Mouse (Mus musculus) gastrocnemius, postnatal 14 days (tissue): ENCODE results near the gene Igsf8. TPM values are rescaled to one million over a fixed set of nuclear protein-coding genes. Genes with fewer than 3 reads are reported as not detected.
"Not testable (repeated sequence)": the region's sequence is repeated elsewhere in the genome, so short reads cannot be mapped to it uniquely, and the experiment has no call there.

Experiments
- DNase-seq: peaks from one replicate; pipeline ENCODE4 v3.0.0; 2021; ENCODE audit warnings: mixed read lengths
- intact Hi-C: fragments of 180-260 bp; cut with DNase I; formaldehyde crosslinking; loops from one replicate; pipeline ENCODE4 v1.15.1; 2025; ENCODE audit warnings: low total_unique reads
- long read RNA-seq, 2 experiments: library from polyadenylated mRNA; stranded (forward); transcript quantifications; one replicate each; pipeline ENCODE4 v2.0.0; 2021
- total RNA-seq, 2 experiments: library from RNA; stranded (reverse); gene quantifications; 2 replicates each; pipeline ENCODE4 v1.2.3; 2021

Igsf8 gene
- 10 to 100 TPM; 11.1 to 12.5 TPM for total RNA-seq
- long read RNA-seq, experiment 1, transcript Igsf8-201 (7 exons, 2,278 nt) = major isoform, 13 of 47 reads
- long read RNA-seq, experiment 1, partial matches to known transcripts = 7 of 47 reads
- long read RNA-seq, experiment 1, other reads (novel, unspliced or antisense) = 27 of 47 reads
- long read RNA-seq, experiment 2, transcript Igsf8-201 (7 exons, 2,278 nt) = major isoform, 12 of 49 reads
- long read RNA-seq, experiment 2, partial matches to known transcripts = 2 of 49 reads
- long read RNA-seq, experiment 2, other reads (novel, unspliced or antisense) = 35 of 49 reads

- intact Hi-C loops = no loop called here
- no peak for DNase-seq
Measured at GRCm38 (mm10) chr1:172261477-172262078, at the start of gene Igsf8. Igsf8 (plus strand) TSS chr1:172261641.

- intact Hi-C loops = loop anchor here (5.0 kb wide), 1 partner anchor 35 kb away; no protein-coding TSS in a partner anchor
Measured at GRCm38 (mm10) chr1:172212776-172213175, 48.7 kb upstream of the Igsf8 start.

DNA sequence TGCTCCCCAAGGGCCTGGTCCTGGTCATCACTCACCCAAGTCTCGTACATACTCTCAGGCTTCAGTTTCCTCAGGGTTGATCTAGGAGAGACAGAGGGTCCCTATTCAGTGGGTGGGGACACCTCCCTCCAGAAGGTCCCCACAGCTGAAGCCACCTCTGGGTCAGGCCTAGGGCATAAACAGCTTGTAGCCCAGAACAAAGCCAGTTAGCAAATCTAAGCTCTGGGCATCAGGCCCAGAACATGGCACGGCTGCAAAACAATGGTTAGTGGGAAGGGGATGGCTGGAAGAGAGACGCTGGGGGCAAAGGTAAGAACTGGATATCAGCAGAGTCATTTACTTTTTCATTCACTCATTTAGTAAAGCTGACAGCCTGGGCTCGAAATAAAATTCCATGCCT, 47.7 kb upstream of the Igsf8 start:
- DNase-seq = peak; percentile 22
- intact Hi-C loops = loop anchor here (5.0 kb wide), 1 partner anchor 34 kb away; no protein-coding TSS in a partner anchor

More at GRCm38 (mm10) chr1:172212776-172213175, 48.7 kb upstream of the Igsf8 start:
- no peak for DNase-seq

DNA sequence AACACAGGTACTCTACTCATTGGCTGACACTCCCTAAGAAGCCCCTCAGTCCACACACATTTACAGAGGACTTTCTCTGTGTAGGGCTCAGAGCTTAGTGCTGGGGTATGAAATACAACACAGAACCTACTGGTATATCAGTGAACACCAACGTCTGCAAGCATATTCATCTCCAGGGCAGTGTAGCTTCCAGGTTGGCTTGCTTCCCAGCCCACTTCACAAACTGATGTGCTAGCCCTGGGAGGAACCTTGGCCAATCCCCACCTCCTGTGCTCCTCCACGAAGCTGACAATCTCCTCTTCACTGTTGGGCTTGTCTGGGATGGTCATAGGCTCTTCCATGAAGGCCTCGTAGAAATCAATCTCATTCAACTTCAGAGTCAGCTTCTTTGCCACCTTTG, 46.7 kb upstream of the Igsf8 start:
- intact Hi-C loops = loop anchor here (5.0 kb wide), 1 partner anchor 33 kb away; no protein-coding TSS in a partner anchor
- DNase-seq = peak; percentile 71

GRCm38 (mm10) chr1:172217148-172217547, 44.3 kb upstream of the Igsf8 start:
- intact Hi-C loops = no loop called here
- peak; percentile 95 for DNase-seq

DNA sequence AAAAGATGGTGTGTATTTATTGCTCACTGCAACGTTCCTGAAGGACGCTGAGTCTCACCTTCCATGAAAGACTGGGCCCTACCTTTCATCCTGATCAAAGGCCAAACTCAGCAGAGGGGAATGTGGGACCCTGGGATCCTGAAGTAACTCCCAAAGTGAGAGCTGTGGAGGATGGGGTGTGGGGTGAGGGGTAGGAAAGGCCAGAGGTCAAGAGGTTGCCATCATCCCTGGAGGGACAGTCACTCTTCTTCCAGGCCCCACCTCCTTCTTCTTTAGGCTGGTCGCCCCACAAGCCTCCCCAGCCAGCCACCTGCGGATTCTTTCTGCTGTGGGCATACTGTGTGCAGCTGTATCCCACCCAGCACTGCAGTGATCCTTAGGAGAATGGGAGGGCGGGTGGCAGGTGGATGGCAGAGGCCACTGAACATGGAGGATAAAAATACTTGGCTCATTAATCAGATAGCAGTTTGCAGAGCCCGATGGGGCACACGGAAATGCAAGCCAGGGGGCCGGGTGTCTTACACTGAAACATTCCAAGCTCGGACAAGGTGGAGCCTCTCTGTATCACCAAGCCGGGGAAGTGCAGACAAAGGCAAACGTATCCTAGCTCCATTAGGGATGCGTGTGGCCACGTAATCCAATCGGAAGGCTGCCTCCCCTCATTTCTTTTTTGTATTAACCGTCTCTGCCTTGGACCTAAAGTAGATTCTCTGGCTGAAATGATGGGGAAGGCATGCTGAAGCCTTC, 43.1 kb upstream of the Igsf8 start:
- intact Hi-C loops = no loop called here
- DNase-seq = peak; percentile 28

DNA sequence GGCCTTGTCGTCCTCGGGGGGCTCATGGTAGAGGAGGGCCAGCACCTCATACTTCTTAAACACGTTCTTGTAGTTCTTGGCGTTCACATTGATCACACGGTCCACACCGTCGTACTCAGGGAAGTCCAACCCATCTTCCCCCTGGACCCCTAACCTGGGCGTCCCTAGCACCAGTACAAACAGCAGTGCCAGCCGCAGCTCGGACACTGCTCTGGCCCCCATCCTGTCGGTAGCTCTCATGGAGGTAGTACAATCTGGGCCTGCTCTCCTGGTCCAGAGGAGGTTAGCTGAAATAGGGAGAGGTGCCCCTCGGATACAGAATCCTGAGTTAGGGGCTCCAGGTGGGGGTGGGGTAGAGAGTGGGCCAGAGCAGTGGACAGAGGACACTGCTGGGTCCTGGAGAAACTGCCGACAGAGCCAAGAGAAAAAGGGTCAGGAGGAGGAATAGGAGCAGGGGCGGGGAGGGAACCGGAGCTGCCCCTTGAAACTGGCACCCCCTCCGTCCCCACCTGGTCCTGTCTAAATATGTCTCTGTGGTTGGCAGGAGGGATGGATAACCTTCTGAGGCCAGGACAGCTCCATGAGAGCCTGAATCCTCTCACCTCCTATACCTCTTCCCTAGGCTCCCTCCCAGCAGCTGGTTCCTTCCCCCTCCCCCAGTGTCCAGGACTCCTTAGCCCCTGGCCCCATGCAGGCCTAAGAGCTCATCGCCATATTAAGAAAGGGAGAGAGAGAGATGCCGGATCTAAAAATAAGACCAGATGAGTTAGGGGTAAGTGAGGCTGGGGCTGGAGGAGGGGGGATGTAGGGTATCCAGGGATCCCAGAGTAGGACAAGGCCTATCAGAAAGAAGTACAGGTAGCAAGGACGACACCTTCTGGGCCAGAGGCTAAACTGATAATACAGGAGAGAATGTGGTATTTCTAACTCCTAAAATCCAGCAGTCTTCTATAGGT, 41.7 kb upstream of the Igsf8 start, which contains the start of gene Casq1:
Casq1 (minus strand) TSS at position 418 of the 956 bp plus-strand sequence.
- peak; percentile 69 for DNase-seq
- intact Hi-C loops = no loop called here

DNA sequence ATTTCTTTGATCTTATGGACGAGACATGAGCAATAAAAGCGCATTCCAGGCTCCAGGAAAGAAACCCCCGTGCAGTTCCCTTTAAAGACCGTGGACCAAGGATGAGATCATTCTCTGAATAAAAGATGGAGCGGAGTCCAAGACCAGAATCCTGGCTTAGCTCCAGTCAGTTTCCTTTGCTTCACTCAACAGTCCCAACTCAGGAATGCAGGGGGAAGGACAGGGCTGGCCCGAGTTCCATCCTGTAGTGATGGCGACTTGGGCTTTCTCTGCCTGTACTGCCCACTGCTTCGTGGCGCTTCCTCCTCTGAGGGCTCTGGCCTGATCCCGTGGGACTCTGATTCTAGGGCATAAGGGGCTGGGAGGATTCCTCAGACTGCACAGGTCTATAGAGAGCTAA, 41.0 kb upstream of the Igsf8 start:
- peak; percentile 82 for DNase-seq
- intact Hi-C loops = no loop called here

DNA sequence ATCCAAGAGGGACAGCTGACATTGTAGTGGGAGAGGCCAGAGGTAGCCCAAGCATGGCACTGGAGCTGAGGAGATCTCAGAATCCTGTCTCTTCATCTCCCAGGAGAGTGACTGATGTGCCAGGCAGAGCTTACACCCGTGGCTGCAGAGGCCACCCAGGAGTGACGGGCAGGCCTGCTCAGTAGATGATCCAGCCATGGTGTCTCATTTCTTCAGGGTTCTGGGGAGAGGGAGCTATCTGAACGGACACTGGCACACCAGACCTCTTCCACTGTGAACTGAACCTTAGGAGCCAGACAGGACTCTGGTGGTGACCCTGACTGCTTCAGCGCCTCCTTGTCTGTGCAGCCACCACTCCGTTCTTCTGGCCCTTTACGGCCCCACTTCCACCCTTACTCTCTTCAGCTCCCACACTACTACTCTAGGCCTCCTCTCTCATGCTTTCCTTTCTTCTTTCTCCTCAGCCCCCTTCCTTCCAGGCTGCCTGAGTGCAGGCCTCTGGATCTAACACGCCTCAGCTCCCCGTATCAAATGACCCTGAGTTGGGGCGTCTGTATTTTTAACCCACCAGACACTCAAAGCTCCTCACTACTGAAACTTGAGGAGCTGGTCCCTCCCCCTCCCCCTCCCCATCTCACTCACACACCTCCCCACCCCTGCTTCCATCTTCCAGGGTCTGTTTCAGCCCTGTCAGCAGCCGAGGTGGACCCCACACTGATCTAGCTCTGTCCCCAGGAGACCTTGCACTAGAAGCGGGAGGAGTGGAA, 40.0 kb upstream of the Igsf8 start:
- intact Hi-C loops = no loop called here
- DNase-seq = peak; percentile 61

DNA sequence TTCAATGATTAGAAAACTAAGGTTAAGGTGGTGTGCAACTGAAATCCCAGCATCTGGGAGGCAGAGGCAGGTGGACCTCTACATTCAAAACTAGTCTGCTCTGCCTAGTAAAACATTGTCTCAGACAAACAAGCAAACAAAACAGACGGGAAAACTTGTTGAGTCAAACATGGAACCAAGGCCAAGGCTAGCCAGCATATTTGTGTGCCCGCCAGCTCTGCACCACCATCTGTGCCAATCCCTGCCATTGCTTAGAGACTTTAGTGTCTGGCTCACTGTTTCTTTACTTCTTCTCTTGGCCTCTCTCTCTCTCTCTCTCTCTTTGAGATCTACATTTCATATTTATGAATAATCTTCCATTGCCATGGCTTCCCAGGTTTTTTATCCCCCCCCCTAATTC, 33.2 kb upstream of the Igsf8 start:
- no peak for DNase-seq
- intact Hi-C loops = no loop called here

DNA sequence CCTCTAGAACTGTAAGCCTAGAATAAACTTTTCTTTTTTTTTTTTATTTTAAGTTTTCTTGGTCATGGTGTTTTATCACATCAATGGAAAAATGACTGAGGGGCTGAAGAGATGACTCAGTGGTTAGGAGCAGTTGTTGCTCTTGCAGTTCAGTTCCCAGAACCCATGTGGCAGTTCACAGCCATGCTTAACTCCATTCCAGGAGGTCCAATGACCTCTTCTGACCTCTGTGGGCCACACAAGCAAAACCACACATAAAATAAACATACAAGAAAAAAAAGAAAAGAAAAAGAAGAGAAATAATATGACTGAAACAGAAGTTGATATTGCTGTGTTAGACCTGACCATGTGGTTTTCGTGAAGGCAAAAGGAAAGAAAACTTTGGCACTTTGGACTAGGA, 32.2 kb upstream of the Igsf8 start:
- no peak for DNase-seq
- intact Hi-C loops = no loop called here

DNA sequence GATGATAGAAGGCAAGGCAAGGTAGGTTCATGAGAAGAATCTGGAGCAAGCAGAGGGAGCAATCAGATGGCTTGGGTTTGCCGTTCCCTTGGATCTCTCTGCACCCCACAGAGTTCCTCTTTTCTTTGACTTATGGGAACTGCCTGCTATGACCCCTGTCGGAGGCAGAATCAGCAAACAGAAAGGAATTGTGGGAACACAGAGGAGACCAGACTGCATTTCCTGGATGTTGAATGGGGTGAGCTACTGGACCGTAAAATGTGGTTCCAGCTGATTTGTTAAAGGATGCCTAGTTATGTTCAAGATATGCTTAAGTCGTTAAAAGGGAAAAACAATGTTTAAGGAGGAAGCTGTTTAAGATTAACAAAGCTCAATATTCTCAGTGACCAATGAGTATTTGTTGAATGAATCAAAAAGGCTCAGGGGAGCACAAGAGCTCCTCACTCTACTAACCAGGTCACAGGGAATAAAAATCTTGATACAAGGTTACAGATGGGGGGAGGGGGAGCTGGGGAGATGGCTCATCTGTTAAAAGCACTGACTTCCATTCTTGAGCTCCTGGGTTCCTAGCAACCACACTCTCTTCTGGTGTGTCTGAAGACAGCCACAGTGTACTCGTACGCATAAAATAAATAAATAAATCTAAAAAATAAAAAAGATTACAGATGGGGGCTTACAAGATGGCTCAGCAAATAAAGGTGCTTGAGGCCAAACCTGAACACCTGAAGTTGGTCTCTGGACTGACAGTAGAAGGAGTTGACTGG, 20.3 kb upstream of the Igsf8 start:
- intact Hi-C loops = loop anchor here (10.0 kb wide), 1 partner anchor 76 kb away; no protein-coding TSS in a partner anchor

GRCm38 (mm10) chr1:172242401-172242800, 19.0 kb upstream of the Igsf8 start:
- intact Hi-C loops = loop anchor here (10.0 kb wide), 1 partner anchor 78 kb away; no protein-coding TSS in a partner anchor

More for the DNA sequence above, 20.3 kb upstream of the Igsf8 start:
- DNase-seq = no peak

DNA sequence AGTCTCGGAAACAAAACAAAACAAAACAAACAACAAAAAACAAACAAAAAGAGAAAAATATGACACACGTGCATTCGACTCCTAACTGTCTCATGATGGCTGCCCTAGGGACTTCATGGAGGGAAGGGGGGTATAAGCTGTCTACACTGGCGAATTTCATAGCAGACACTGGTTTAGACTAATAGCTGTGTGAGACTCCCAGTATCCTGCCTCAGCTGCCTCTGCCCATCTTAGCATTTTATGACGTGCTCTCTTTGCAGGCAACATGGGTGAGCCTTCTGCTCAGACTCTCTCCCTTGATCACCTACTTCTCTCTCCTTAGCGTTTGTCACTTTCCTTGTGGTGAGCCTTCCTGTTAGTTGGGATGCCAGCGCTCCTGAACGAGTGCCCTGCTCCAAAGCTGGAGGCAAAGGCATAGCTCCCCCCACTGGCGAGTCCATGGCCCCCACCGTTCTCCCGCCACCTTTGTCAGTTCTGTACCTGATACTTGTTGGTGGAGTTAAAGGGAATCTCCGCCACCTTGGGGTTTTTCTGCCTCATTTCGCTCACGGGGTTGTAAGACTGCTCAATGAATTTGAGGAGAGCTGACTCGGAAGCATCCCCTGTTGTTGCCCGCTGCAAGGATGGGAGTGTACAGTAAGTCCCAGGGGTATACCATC, 17.8 kb upstream of the Igsf8 start:
- DNase-seq = peak; percentile 72
- intact Hi-C loops = loop anchor here (10.0 kb wide), 1 partner anchor 79 kb away; no protein-coding TSS in a partner anchor

More at GRCm38 (mm10) chr1:172242401-172242800, 19.0 kb upstream of the Igsf8 start:
- peak; percentile 57 for DNase-seq

- DNase-seq = not testable (repeated sequence)
- intact Hi-C loops = loop anchor here (5.0 to 10.0 kb wide), 2 partner anchors 32 to 80 kb away; no protein-coding TSS in a partner anchor
Measured at GRCm38 (mm10) chr1:172244645-172245044, 16.8 kb upstream of the Igsf8 start.

DNA sequence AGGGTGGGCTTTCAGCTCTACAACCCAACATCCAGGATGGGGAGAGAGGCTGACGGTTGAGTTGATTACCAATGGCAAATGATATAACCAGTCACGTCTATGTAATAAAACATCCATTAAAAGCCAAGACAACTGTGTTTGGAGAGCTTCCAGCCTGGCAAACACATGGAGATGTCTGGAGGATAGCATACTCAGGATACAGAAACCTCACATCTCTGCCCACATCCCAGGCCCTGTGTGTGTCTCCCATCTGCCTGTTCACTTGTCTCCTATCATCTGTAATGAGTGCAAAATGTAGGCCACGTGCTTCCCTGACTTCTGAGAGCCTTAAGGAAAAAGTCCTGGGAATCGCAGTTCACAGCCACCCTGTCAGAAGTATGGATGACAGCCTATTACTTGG, 14.2 kb upstream of the Igsf8 start:
- no peak for DNase-seq
- intact Hi-C loops = loop anchor here (5.0 to 10.0 kb wide), 2 partner anchors 35 to 82 kb away; no protein-coding TSS in a partner anchor

DNA sequence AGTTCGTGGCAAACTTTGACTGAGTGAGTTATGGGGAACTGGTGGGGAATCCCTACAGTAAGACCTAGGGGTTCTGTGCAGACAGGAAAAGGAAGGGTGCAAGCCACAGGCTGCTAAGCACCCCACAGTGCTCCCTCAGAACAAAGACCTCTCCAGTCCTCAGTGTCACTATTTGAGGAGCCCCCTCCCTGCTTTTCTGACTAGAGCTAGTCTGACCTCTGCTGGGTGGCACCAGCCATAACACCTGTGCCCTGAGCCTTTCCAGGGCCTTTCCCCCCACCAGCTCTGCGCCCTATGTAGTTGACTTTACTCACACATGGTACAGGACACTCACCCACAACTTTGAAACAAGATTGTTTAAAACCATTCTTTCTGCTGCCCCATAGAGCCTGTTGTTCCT, 13.8 kb upstream of the Igsf8 start:
- intact Hi-C loops = loop anchor here (5.0 to 10.0 kb wide), 2 partner anchors 35 to 83 kb away; no protein-coding TSS in a partner anchor
- peak; percentile 31 for DNase-seq
